Mouse (Mus musculus) cerebellum, adult (tissue): ENCODE data around the gene Nthl1.
A peak's percentile ranks its signal among the peaks of the same experiment; 100 is the strongest.
"Not testable (repeated sequence)": the region's sequence is repeated elsewhere in the genome, so short reads cannot be mapped to it uniquely, and the experiment has no call there.

Experiments
- ATAC-seq: cut with Nextera tagmentation; 2 replicates; pipeline ENCODE4 v1.9.2; 2017; ENCODE audit warnings: mild to moderate bottlenecking, moderate library complexity, mixed read lengths; ENCODE audit not compliant: insufficient number of reproducible peaks, low FRiP score, low TSS enrichment

The Nthl1 gene

DNA sequence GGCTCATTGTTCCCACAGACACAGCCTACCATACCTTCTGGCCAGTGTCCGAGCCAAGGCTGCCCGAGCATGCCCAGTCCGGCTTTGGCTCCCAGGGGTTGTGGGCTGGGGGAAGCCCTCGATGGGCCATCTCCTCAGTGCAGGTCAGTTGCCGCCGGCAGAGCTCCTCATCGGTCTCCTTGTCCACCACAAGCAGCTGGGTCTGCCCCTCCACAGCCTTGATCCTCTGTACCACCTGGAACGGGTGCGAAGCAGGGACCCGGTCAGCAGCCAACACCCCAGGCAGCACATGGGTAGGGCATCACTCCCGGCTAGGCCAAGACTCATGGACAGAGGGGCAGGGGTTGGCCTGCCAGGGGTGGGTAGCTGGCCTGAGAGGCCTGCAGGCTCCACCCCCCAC is 15.0 kb downstream of the Nthl1 start:
- ATAC-seq, result no peak

- ATAC-seq, result no peak
Measured at GRCm38 (mm10) chr17:24648731-24649377, 16.4 kb downstream of the Nthl1 start.

DNA sequence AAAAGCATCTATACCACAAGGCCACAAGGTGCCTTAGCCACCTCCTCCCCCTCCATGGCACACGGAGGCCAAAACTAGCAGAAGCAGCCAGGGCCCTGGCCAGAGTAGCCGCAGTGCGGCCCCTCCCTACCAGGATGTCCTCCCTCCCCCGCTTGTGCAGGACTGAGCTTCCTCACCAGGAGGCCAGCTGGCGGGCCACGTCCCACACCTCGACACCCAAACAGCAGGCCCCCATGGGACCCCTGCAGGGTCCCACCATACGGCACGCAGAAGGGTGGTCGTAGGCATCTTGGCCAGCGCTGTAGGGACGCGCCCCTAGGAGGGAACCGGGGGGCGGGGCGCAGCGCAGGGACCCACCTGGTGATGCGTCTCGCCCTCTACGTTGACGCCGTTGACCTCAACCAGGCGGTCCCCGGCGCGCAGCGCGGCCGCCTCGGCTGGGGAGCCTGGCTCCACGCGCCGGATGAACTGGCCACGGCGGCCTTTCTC is 17.1 kb downstream of the Nthl1 start:
- ATAC-seq, result peak; percentile 55; the same call in 1 of the 2 replicates

DNA sequence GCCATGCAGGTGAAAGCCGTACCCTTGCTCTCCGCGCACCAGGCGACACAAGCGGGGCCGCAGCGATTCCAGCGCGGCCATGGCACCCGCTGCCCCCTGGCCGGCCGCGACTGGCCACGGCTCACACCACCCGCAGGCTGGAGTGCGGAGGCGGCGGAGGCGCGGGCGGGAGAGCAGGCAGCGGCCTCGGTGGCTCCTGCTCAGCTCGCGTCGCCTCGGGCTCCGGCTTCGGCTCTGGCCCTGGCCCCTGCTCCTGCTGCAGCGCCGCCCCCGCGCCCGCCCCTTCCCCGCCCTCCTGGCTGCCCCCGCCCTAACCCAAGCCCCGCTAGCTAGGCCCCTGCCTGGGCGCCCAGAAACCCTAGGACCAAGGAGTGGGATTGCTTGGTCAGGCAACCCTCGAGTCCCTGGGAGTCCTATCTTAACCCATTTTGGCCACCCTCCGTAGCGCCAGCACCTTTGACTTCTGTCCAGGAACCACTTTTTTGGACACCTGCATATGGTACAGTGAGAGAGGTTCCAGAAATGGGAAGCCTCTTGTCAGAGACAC is 17.7 kb downstream of the Nthl1 start, which contains the start of gene Slc9a3r2:
Gene Slc9a3r2, minus strand, starts transcription at position 258 of the 547 bp plus-strand sequence.
- peak; percentile 15; the same call in 1 of the 2 replicates for ATAC-seq

- no peak for ATAC-seq
Measured at GRCm38 (mm10) chr17:24650766-24651165, 18.3 kb downstream of the Nthl1 start.

GRCm38 (mm10) chr17:24651835-24652234 is 19.4 kb downstream of the Nthl1 start:
- ATAC-seq, result no peak

GRCm38 (mm10) chr17:24653967-24654710 is 21.7 kb downstream of the Nthl1 start:
- ATAC-seq, result no peak

DNA sequence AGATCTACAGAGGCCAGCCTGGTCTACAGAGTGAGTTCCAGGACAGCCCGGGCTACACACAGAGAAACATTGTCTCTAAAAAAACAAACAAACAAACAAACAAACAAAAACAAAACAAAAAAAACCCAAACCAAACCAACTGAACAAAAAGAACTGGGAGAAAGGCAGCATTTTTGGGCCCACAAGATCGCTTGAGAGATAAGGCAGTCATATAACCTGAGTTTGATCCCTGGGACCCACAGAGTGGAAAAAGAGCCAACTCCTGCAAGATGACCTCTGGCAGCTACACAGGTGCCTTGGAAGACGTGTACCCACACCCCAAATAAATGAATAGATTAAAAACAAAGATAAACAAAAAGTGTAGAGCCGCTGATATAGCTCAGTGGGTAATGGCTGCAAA is 22.5 kb downstream of the Nthl1 start:
- no peak for ATAC-seq

DNA sequence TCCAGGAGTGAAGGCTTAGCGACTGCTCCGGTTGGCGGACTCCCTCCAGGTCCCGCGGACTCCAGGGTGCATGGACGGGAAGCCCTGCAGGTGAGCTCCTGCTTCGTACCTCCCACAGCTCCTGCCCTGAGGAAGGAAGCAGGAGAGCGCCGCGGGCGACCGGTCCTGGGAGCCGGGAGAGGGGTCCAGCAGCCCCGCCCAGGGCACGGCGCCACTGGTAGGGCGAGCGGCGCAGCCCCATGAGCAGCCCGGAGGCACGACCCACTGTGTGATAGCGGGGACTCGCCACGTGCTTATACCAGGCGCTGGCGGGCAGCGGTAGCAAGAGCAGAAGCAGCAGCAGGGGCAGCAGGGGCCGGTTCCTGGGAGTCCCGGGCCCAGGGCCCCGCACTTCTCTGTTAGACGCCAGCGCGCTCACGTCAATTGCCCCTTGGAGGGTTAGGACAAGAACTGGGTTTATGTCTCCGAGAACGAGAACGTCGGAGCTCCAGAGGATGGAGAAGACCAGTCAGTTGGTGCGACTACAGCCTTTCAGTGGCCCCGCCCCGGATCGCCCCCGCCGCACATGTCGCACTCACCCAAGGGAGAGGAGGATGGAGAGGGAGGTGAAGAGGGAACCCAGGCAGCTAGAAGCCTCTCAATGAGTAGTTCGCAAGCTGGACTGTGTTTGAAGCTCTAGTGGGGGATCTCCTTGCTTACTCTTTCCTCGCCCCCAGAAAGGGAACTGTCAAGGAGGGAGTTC is 25.7 kb downstream of the Nthl1 start, which contains the start of gene Npw:
Gene Npw, minus strand, starts transcription at position 441 of the 742 bp plus-strand sequence.
- ATAC-seq, result no peak

GRCm38 (mm10) chr17:24667011-24667410 is 34.5 kb downstream of the Nthl1 start:
- ATAC-seq, result not testable (repeated sequence)

- 0 out of 2 replicates have a peak, but pooled peaks have one; percentile 31 for ATAC-seq
Measured at GRCm38 (mm10) chr17:24667416-24667815, 34.9 kb downstream of the Nthl1 start.

DNA sequence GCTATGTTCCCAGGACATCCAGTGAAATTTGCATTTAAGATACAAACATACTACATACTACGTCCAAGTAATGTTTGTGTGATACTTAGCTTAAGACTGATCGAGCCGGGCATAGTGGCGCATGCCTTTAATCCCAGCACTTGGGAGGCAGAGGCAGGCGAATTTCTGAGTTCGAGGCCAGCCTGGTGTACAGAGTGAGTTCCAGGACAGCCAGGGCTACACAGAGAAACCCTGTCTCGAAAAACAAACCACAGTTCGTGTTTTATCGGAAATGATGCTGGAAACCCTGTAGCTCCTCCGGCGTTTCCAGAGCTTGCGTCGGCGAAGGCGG is 36.7 kb downstream of the Nthl1 start:
- ATAC-seq, result not testable (repeated sequence)

- peak; percentile 89; the same call in 1 of the 2 replicates for ATAC-seq
Measured at GRCm38 (mm10) chr17:24669545-24670245, 37.2 kb downstream of the Nthl1 start, which contains the start of gene Zfp598. Zfp598 (plus strand) TSS chr17:24669687.

DNA sequence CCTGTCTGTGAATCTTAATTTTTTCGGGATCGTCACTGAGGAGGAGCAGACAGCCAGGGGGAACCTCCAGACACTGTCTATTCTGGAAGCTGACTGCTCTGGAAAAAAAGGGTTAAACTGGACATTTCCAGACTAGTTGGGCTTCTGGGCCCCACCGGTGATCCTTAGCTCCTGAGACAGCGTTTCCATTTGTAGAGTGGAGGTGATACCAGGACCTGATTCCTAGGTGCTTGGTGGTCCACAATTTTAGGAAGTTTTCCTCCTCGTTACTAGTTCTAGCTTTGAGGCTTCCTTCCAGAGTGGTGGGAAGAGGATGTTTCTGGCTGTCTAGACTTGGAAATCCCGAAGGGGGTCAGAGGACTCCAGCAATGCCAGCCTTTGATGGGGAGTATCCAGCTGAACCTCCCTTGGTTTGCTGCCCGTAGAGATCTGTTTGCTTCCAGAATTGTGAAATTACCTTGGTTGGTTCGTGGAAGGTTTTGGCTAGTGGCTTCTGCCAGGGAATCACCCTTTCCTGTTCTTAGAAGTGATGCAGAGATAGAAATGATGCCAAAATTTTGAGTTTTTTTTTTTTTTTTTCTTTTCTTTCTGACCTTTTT is 37.9 kb downstream of the Nthl1 start:
- no peak for ATAC-seq

- no peak for ATAC-seq
Measured at GRCm38 (mm10) chr17:24671346-24671745, 38.9 kb downstream of the Nthl1 start.

DNA sequence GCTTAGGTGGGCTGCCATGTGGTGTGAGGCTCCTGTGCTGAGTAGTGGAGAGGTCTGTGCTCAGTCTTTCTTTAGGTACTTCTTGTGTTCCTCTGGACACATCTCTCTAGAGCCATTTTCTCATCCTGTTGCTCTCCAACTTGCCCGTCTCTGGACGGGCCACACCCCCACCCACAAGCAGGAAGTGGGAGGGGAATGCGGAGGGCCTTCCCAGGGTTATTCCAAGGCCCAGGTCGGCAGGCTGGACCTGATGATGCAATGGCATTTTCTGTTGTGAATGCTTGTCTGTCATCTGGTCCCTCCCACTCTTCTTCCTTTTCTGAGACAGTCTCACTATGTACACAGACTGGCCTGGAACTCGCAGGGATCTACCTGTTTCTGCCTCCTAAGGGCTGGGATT is 39.7 kb downstream of the Nthl1 start:
- no peak for ATAC-seq

GRCm38 (mm10) chr17:24674277-24674676 is 41.8 kb downstream of the Nthl1 start:
- ATAC-seq, result no peak

DNA sequence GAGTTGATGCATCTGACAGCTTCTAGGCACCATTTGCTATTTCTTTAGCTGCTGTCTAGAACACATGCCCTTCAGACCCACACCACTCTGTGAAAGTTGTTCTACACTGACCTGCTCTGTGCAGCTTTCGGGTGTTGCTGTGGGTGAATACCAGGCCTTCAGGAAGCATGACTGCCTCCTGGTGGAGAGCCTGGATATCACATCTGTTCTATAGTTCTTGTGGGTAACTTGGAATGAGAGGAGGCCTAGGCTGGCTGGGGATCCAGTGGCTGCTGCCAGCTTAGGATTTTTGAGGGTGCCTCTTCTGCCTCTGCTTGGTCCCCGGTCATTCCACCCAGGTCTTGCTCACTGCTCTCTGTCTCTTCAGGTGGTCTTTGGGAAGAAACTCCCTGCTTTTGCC is 43.7 kb downstream of the Nthl1 start:
- ATAC-seq, result no peak

DNA sequence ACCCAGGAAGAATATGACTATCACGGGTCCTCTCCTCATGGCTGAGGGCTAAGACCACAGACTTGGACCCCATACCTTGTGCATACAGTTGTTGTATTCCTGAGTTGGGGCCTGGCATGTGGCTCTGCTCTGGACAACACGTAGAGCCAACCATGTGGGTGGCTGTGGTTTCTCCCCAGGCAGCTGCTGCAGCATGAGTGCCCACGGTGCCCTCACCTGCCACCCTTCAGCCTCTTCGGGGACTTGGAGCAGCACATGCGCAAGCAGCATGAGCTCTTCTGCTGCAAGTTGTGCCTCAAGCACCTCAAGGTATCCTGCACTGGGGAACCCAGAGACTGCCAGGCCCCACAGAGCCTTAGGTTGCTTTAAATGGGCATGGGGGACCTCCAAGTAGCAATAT is 44.4 kb downstream of the Nthl1 start:
- no peak for ATAC-seq
